Mouse (Mus musculus) cerebellum, postnatal 4 days (tissue): ENCODE data around the gene Plin1.

ENCODE experiments used
- DNase-seq, 2 experiments: peaks; one replicate each; pipeline ENCODE4 v3.0.0; 2022; ENCODE audit warnings: low spot score in 2 of 2, mixed read lengths in 1 of 2

Gene Plin1

GRCm38 (mm10) chr7:79732622-79733021, at the start of gene Plin1:
TSS of gene Plin1 (minus strand) at chr7:79732903.
- DNase-seq, result no peak

GRCm38 (mm10) chr7:79782516-79782855, 49.8 kb upstream of the Plin1 start:
- DNase-seq, result no peak

- no peak for DNase-seq
Observed at GRCm38 (mm10) chr7:79781826-79782515, 49.3 kb upstream of the Plin1 start.

- DNase-seq, result peak; percentile 55 to 80
Observed at GRCm38 (mm10) chr7:79780647-79781626, 48.2 kb upstream of the Plin1 start.

- no peak for DNase-seq
Observed at GRCm38 (mm10) chr7:79771561-79772512, 39.1 kb upstream of the Plin1 start.

GRCm38 (mm10) chr7:79769664-79770063, 37.0 kb upstream of the Plin1 start:
- no peak for DNase-seq

GRCm38 (mm10) chr7:79765991-79766390, 33.3 kb upstream of the Plin1 start:
- DNase-seq, result no peak

- no peak for DNase-seq
Observed at GRCm38 (mm10) chr7:79762106-79762505, 29.4 kb upstream of the Plin1 start.

- DNase-seq, result no peak
Observed at GRCm38 (mm10) chr7:79761124-79761876, 28.6 kb upstream of the Plin1 start.

- no peak for DNase-seq
Observed at GRCm38 (mm10) chr7:79759766-79760165, 27.1 kb upstream of the Plin1 start.

- DNase-seq, result no peak
Observed at GRCm38 (mm10) chr7:79758176-79758575, 25.5 kb upstream of the Plin1 start.

- DNase-seq, result no peak
Observed at GRCm38 (mm10) chr7:79756334-79756733, 23.6 kb upstream of the Plin1 start.

GRCm38 (mm10) chr7:79749511-79749910, 16.8 kb upstream of the Plin1 start:
- no peak for DNase-seq

- no peak for DNase-seq
Observed at GRCm38 (mm10) chr7:79747659-79748058, 15.0 kb upstream of the Plin1 start.

GRCm38 (mm10) chr7:79744585-79744984, 11.9 kb upstream of the Plin1 start:
- no peak for DNase-seq

- DNase-seq, result no peak
Observed at GRCm38 (mm10) chr7:79744051-79744450, 11.3 kb upstream of the Plin1 start.

- peak; percentile 39 to 69 for DNase-seq
Observed at GRCm38 (mm10) chr7:79742659-79743536, 10.2 kb upstream of the Plin1 start, which contains the start of the genes Pex11a and Wdr93. TSS of gene Pex11a (minus strand) at chr7:79743131. TSS of gene Wdr93 (plus strand) at chr7:79743163.

GRCm38 (mm10) chr7:79742277-79742658, 9.6 kb upstream of the Plin1 start:
- no peak for DNase-seq

- DNase-seq, result no peak
Observed at GRCm38 (mm10) chr7:79740279-79740678, 7.6 kb upstream of the Plin1 start.

- DNase-seq, result no peak
Observed at GRCm38 (mm10) chr7:79738913-79739312, 6.2 kb upstream of the Plin1 start.
